Mouse (Mus musculus) E14TG2a.4 (cell line): ENCODE results near the gene Map7.

Experiments used
- CTCF ChIP-seq: conservative IDR thresholded peaks from 2 replicates; pipeline ENCODE4 v1.5.1; 2014; ENCODE audit warnings: low read length
- NANOG ChIP-seq: IDR thresholded peaks from 2 replicates; pipeline ENCODE4 v1.6.1; 2014; ENCODE audit warnings: borderline replicate concordance, low read length, mixed read lengths
- POU5F1 ChIP-seq: IDR thresholded peaks from 2 replicates; pipeline ENCODE4 v1.6.1; 2014; ENCODE audit warnings: low read length, borderline replicate concordance

DNA sequence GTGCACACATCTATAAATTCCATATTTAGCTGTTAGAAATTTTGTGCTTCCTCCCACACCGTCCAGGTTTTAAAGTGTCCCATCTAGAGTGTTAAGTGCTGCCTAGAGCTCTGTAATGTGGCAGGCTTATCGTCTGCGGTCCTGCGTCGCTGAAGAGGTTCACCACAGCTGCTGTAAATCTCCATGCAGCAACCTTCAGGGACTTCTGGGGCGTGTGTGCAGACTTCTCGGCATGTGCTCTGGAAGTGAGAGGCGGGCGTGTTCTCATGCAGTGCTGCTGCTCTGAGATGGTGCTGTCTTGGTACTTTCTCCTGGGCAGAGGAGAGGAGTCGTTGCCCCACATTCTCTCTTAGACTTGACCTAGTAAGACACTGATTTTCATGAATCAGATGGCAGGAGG, 32.9 kb downstream of the Map7 start:
- no peak for TF ChIP-seq CTCF
- TF ChIP-seq NANOG, result no peak
- no peak for TF ChIP-seq POU5F1
